Mouse (Mus musculus) MN1 (cell line): ENCODE data around the gene Slc25a33.

ENCODE experiments used
- DNase-seq: peaks from one replicate; pipeline ENCODE4 v3.0.0-alpha.2; 2016; ENCODE audit warnings: low spot score

The Slc25a33 gene

GRCm38 (mm10) chr4:149725661-149726350, 48.3 kb downstream of the Slc25a33 start:
- peak; percentile 90 for DNase-seq

GRCm38 (mm10) chr4:149724916-149725470, 49.1 kb downstream of the Slc25a33 start:
- DNase-seq: no peak

- DNase-seq: peak; percentile 58
Observed at GRCm38 (mm10) chr4:149723855-149724731, 50.0 kb downstream of the Slc25a33 start.

GRCm38 (mm10) chr4:149723021-149723390, 51.1 kb downstream of the Slc25a33 start:
- DNase-seq: peak; percentile 43

GRCm38 (mm10) chr4:149722104-149723020, 51.7 kb downstream of the Slc25a33 start:
- DNase-seq: no peak

GRCm38 (mm10) chr4:149721163-149721562, 52.9 kb downstream of the Slc25a33 start:
- no peak for DNase-seq

GRCm38 (mm10) chr4:149719686-149720085, 54.4 kb downstream of the Slc25a33 start:
- DNase-seq: no peak

GRCm38 (mm10) chr4:149714542-149714941, 59.5 kb downstream of the Slc25a33 start:
- no peak for DNase-seq

GRCm38 (mm10) chr4:149711955-149712354, 62.1 kb downstream of the Slc25a33 start:
- DNase-seq: no peak

- DNase-seq: no peak
Observed at GRCm38 (mm10) chr4:149711485-149711884, 62.6 kb downstream of the Slc25a33 start.

GRCm38 (mm10) chr4:149710510-149710909, 63.6 kb downstream of the Slc25a33 start:
- peak; percentile 78 for DNase-seq

GRCm38 (mm10) chr4:149705941-149706340, 68.1 kb downstream of the Slc25a33 start:
- DNase-seq: no peak

- DNase-seq: no peak
Observed at GRCm38 (mm10) chr4:149705298-149705697, 68.8 kb downstream of the Slc25a33 start.

- no peak for DNase-seq
Observed at GRCm38 (mm10) chr4:149702210-149702979, 71.7 kb downstream of the Slc25a33 start, which contains the start of gene Pik3cd. Pik3cd (minus strand) TSS chr4:149702571.

- no peak for DNase-seq
Observed at GRCm38 (mm10) chr4:149701426-149702209, 72.5 kb downstream of the Slc25a33 start.

GRCm38 (mm10) chr4:149699953-149700352, 74.1 kb downstream of the Slc25a33 start:
- no peak for DNase-seq

- DNase-seq: peak; percentile 67
Observed at GRCm38 (mm10) chr4:149698197-149698821, 75.8 kb downstream of the Slc25a33 start.

- DNase-seq: peak; percentile 31
Observed at GRCm38 (mm10) chr4:149697506-149698196, 76.4 kb downstream of the Slc25a33 start.
